Mouse (Mus musculus): Measurements from ENCODE around the gene Ddo.

- no peak for TF ChIP-seq POLR2A (IDR thresholded peaks at IDR 0.05; ENCODE audit: borderline replicate concordance, insufficient read depth, low read length)
- no peak for TF ChIP-seq CTCF (IDR thresholded peaks at IDR 0.05; ENCODE audit: borderline replicate concordance, insufficient read depth, low read depth, low read length)
Measured at GRCm38 (mm10) chr10:40688266-40688665, 58.5 kb downstream of the Ddo start.

Data from cerebellum, adult 2 months (tissue).